Mouse (Mus musculus) stomach, embryonic 14.5 days (tissue): ENCODE measurements around the gene Epn3. TPM values are rescaled to one million over a fixed set of nuclear protein-coding genes. Genes with fewer than 3 reads are reported as not detected.

ENCODE experiments used
- ATAC-seq: fragments of 200-750 bp; cut with Nextera tagmentation; 2 replicates; pipeline ENCODE4 v1.8.0; 2017; ENCODE audit warnings: low read depth, moderate TSS enrichment; ENCODE audit not compliant: insufficient number of reproducible peaks, insufficient read depth, low FRiP score
- H3K27ac ChIP-seq: fragments of 300-500 bp; sonication (generic); 2 replicates; pipeline ENCODE4 v1.5.1; 2014; ENCODE audit warnings: mild to moderate bottlenecking, low read length, moderate library complexity, mixed read lengths
- H3K27me3 ChIP-seq: fragments of 300-500 bp; sonication (generic); 2 replicates; pipeline ENCODE4 v1.6.1; 2014; ENCODE audit warnings: low read length, control low read depth, mixed read lengths; ENCODE audit not compliant: control insufficient read depth, insufficient read depth
- H3K36me3 ChIP-seq: fragments of 300-500 bp; sonication (generic); 2 replicates; pipeline ENCODE4 v1.6.1; 2014; ENCODE audit warnings: mild to moderate bottlenecking, control low read depth, low read length, moderate library complexity, mixed read lengths; ENCODE audit not compliant: control insufficient read depth, insufficient read depth
- H3K4me1 ChIP-seq: fragments of 300-500 bp; sonication (generic); 2 replicates; pipeline ENCODE4 v1.6.1; 2014; ENCODE audit warnings: low read length, control low read depth, mixed read lengths; ENCODE audit not compliant: control insufficient read depth, insufficient read depth
- H3K4me2 ChIP-seq: fragments of 300-500 bp; sonication (generic); replicated peaks from 2 replicates; pipeline ENCODE4 v1.6.1; 2014; ENCODE audit warnings: low read depth, low read length, control low read depth
- H3K4me3 ChIP-seq: fragments of 300-500 bp; sonication (generic); 2 replicates; pipeline ENCODE4 v1.5.1; 2014; ENCODE audit warnings: low read depth, low read length, control low read depth
- H3K9ac ChIP-seq: fragments of 300-500 bp; sonication (generic); replicated peaks from 2 replicates; pipeline ENCODE4 v1.6.1; 2014; ENCODE audit warnings: low read depth, mild to moderate bottlenecking, control low read depth, low read length, moderate library complexity, mixed read lengths
- H3K9me3 ChIP-seq: fragments of 300-500 bp; sonication (generic); 2 replicates; pipeline ENCODE4 v1.6.1; 2016; ENCODE audit warnings: low read depth, low read length, control low read depth; ENCODE audit not compliant: control insufficient read depth
- WGBS: fragments of 180-500 bp; shearing (Covaris S2); extraction: QIAGEN DNeasy Blood & Tissue Kit; methylation state at CpG from one replicate; pipeline ENCODE4 v1.1.7; 2014; 5-methylcytosine and 5-hydroxymethylcytosine counted together
- polyA plus RNA-seq: library from polyadenylated mRNA; unstranded; fragments of >200 nt; fragmentation: Nextera tagmentation; extraction: Ambion mirVana; gene quantifications from 2 replicates; pipeline ENCODE4 v1.2.1, GENCODE M21; 2014

Epn3 gene
- polyA plus RNA-seq, 1 experiment from 2014 or later: 7.5 TPM

- WGBS: 7% methylated on average over 16 of the region's 17 CpGs
- H3K27me3 ChIP-seq: peaks cover 6% of the 10 kb centered on the region; the same call in 1 of the 2 replicates
- no peak overlapping the region for H3K27ac ChIP-seq
- ATAC-seq: no peak
- H3K4me3 ChIP-seq: peak overlapping the region; percentile 81
- peak overlapping the region; percentile 82 for H3K4me2 ChIP-seq
- H3K36me3 ChIP-seq: no peaks in the 10 kb centered on the region
- no peaks in the 10 kb centered on the region for H3K9me3 ChIP-seq
- H3K4me1 ChIP-seq: peaks cover 40% of the 10 kb centered on the region
- peak overlapping the region; percentile 77 for H3K9ac ChIP-seq
Measured at GRCm38 (mm10) chr11:94471740-94472584, 27.8 kb downstream of the Epn3 start.

- Histone ChIP-seq H3K27me3 (peaks cover 6% of the 10 kb centered on the region; the same call in 1 of the 2 replicates), H3K9me3 (no peaks in the 10 kb centered on the region), H3K36me3 (no peaks in the 10 kb centered on the region), H3K4me3 (no peak overlapping the region), H3K9ac (no peak overlapping the region), H3K4me1 (peaks cover 40% of the 10 kb centered on the region), H3K27ac (peak overlapping the region; percentile 52; the same call in 1 of the 2 replicates), H3K4me2 (no peak overlapping the region)
- no peak for ATAC-seq
- WGBS: 43% methylated on average over 7 of the region's 7 CpGs
Measured at GRCm38 (mm10) chr11:94470391-94470790, 29.4 kb downstream of the Epn3 start.

GRCm38 (mm10) chr11:94469136-94470064, 30.4 kb downstream of the Epn3 start:
- Histone ChIP-seq H3K27ac (peak overlapping the region; percentile 68; the same call in 1 of the 2 replicates), H3K27me3 (no peaks in the 10 kb centered on the region), H3K4me2 (0 out of 2 replicates have a peak overlapping the region, but pooled peaks have one; percentile 14), H3K4me1 (peaks cover 39% of the 10 kb centered on the region), H3K36me3 (no peaks in the 10 kb centered on the region), H3K4me3 (no peak overlapping the region), H3K9me3 (no peaks in the 10 kb centered on the region), H3K9ac (no peak overlapping the region)
- 30% methylated on average over 9 of the region's 9 CpGs for WGBS
- ATAC-seq: no peak

GRCm38 (mm10) chr11:94468582-94469064, 31.2 kb downstream of the Epn3 start:
- Histone ChIP-seq H3K27me3 (no peaks in the 10 kb centered on the region), H3K9ac (no peak overlapping the region), H3K4me2 (0 out of 2 replicates have a peak overlapping the region, but pooled peaks have one; percentile 14), H3K36me3 (no peaks in the 10 kb centered on the region), H3K4me3 (no peak overlapping the region), H3K9me3 (no peaks in the 10 kb centered on the region), H3K27ac (no peak overlapping the region; the same call in 1 of the 2 replicates), H3K4me1 (peaks cover 39% of the 10 kb centered on the region)
- 26% methylated on average over 4 of the region's 4 CpGs for whole genome bisulfite sequencing
- ATAC-seq: no peak; the same call in 1 of the 2 replicates

- no peak for ATAC-seq
- H3K36me3 ChIP-seq: no peaks in the 10 kb centered on the region
- no peak overlapping the region for H3K4me2 ChIP-seq
- no peak overlapping the region for H3K9ac ChIP-seq
- no peak overlapping the region for H3K4me3 ChIP-seq
- 87% methylated on average over 17 of the region's 17 CpGs for WGBS
- no peak overlapping the region for H3K27ac ChIP-seq
- no peaks in the 10 kb centered on the region for H3K27me3 ChIP-seq
- H3K4me1 ChIP-seq: peaks cover 36% of the 10 kb centered on the region
- no peaks in the 10 kb centered on the region for H3K9me3 ChIP-seq
Measured at GRCm38 (mm10) chr11:94466333-94466855, 33.4 kb downstream of the Epn3 start.

GRCm38 (mm10) chr11:94464170-94464569, 35.6 kb downstream of the Epn3 start:
- Histone ChIP-seq H3K9ac (no peak overlapping the region), H3K36me3 (peaks cover 3% of the 10 kb centered on the region; the same call in 1 of the 2 replicates), H3K4me2 (no peak overlapping the region), H3K9me3 (no peaks in the 10 kb centered on the region), H3K27ac (no peak overlapping the region), H3K27me3 (no peaks in the 10 kb centered on the region), H3K4me3 (no peak overlapping the region), H3K4me1 (peaks cover 24% of the 10 kb centered on the region)
- no peak for ATAC-seq
- 14% methylated on average over 2 of the region's 2 CpGs for WGBS

GRCm38 (mm10) chr11:94461856-94462255, 37.9 kb downstream of the Epn3 start:
- no peaks in the 10 kb centered on the region for H3K9me3 ChIP-seq
- no peak overlapping the region for H3K9ac ChIP-seq
- H3K4me2 ChIP-seq: no peak overlapping the region
- 88% methylated on average over 11 of the region's 11 CpGs for whole genome bisulfite sequencing
- H3K27ac ChIP-seq: no peak overlapping the region
- 0 out of 2 replicates have a peak, but pooled peaks cover 4% of the 10 kb centered on the region for H3K4me1 ChIP-seq
- H3K4me3 ChIP-seq: no peak overlapping the region
- H3K27me3 ChIP-seq: no peaks in the 10 kb centered on the region
- H3K36me3 ChIP-seq: peaks cover 7% of the 10 kb centered on the region; the same call in 1 of the 2 replicates
- ATAC-seq: no peak

GRCm38 (mm10) chr11:94457001-94457400, 42.8 kb downstream of the Epn3 start:
- H3K4me3 ChIP-seq: no peak overlapping the region
- no peak overlapping the region for H3K9ac ChIP-seq
- H3K27ac ChIP-seq: no peak overlapping the region
- no peaks in the 10 kb centered on the region for H3K9me3 ChIP-seq
- no peaks in the 10 kb centered on the region for H3K27me3 ChIP-seq
- no peak overlapping the region for H3K4me2 ChIP-seq
- 80% methylated on average over 15 of the region's 15 CpGs for WGBS
- ATAC-seq: no peak
- H3K36me3 ChIP-seq: peaks cover 10% of the 10 kb centered on the region; the same call in 1 of the 2 replicates
- no peaks in the 10 kb centered on the region for H3K4me1 ChIP-seq
